Mouse (Mus musculus): Measurements from ENCODE around the gene Fbxl17. TPM values are rescaled to one million over a fixed set of nuclear protein-coding genes. Genes with fewer than 3 reads are reported as not detected.

Fbxl17 gene
- polyA plus RNA-seq (2014; fragmentation: Illumina TruSeq; extraction: RNeasy Lipid Tissue Mini Kit (QIAGEN cat#74804); ENCODE audit: insufficient read depth, low read depth, low replicate concordance): 13.0 TPM

GRCm38 (mm10) chr17:63499636-63500155 lies at the start of gene Fbxl17:
TSS of gene Fbxl17 (minus strand) at chr17:63500017.

All from lung, adult 10 weeks (tissue).